Mouse (Mus musculus) hindbrain, embryonic 13.5 days (tissue): ENCODE results near the gene N4bp1. TPM values are rescaled to one million over a fixed set of nuclear protein-coding genes. Genes with fewer than 3 reads are reported as not detected.

Experiments
- ATAC-seq: fragments of 200-750 bp; cut with Nextera tagmentation; 2 replicates; pipeline ENCODE4 v1.8.0; 2017; ENCODE audit warnings: moderate TSS enrichment; ENCODE audit not compliant: low FRiP score
- H3K27ac ChIP-seq: fragments of 300-500 bp; sonication (generic); 2 replicates; pipeline ENCODE4 v1.5.1; 2015; ENCODE audit warnings: inconsistent platforms, mild to moderate bottlenecking, moderate library complexity
- H3K27me3 ChIP-seq: fragments of 300-500 bp; sonication (generic); 2 replicates; pipeline ENCODE4 v1.6.1; 2015; ENCODE audit warnings: mild to moderate bottlenecking, inconsistent platforms
- H3K36me3 ChIP-seq: fragments of 300-500 bp; sonication (generic); 2 replicates; pipeline ENCODE4 v1.6.1; 2015; ENCODE audit warnings: mild to moderate bottlenecking, inconsistent platforms
- H3K4me1 ChIP-seq: fragments of 300-500 bp; sonication (generic); replicated peaks from 2 replicates; pipeline ENCODE4 v1.6.1; 2015; ENCODE audit warnings: inconsistent platforms
- H3K4me2 ChIP-seq: fragments of 300-500 bp; sonication (generic); 2 replicates; pipeline ENCODE4 v1.6.1; 2015; ENCODE audit warnings: inconsistent platforms, mild to moderate bottlenecking, moderate library complexity
- H3K4me3 ChIP-seq: fragments of 300-500 bp; sonication (generic); 2 replicates; pipeline ENCODE4 v1.5.1; 2015; ENCODE audit warnings: mild to moderate bottlenecking, inconsistent platforms
- H3K9ac ChIP-seq: fragments of 300-500 bp; sonication (generic); 2 replicates; pipeline ENCODE4 v1.6.1; 2015; ENCODE audit warnings: mild to moderate bottlenecking, inconsistent platforms
- H3K9me3 ChIP-seq: fragments of 300-500 bp; sonication (generic); 2 replicates; pipeline ENCODE4 v1.6.1; 2016; ENCODE audit warnings: inconsistent platforms
- WGBS: fragments of 180-500 bp; shearing (Covaris S2); methylation state at CpG from one replicate; pipeline ENCODE4 v1.1.7; 2015; 5-methylcytosine and 5-hydroxymethylcytosine counted together
- polyA plus RNA-seq: library from polyadenylated mRNA; unstranded; fragments of >200 nt; fragmentation: Nextera tagmentation; extraction: Ambion mirVana; gene quantifications from 2 replicates; pipeline ENCODE4 v1.2.1, GENCODE M21; 2015

The N4bp1 gene
- polyA plus RNA-seq, 1 experiment from 2014 or later, result 10.0 TPM

- 75% methylated on average over 5 of the region's 5 CpGs for WGBS
- Histone ChIP-seq H3K9me3 (no peaks in the 10 kb centered on the region), H3K36me3 (peaks cover 57% of the 10 kb centered on the region), H3K4me2 (no peak overlapping the region), H3K27ac (no peak overlapping the region), H3K27me3 (no peaks in the 10 kb centered on the region), H3K4me1 (peaks cover 8% of the 10 kb centered on the region), H3K9ac (no peak overlapping the region), H3K4me3 (no peak overlapping the region)
- no peak for ATAC-seq
Observed at GRCm38 (mm10) chr8:86848876-86849275, 36.2 kb downstream of the N4bp1 start.

- ATAC-seq, result no peak
- H3K9me3 ChIP-seq, result no peaks in the 10 kb centered on the region
- no peaks in the 10 kb centered on the region for H3K27me3 ChIP-seq
- no peak overlapping the region for H3K9ac ChIP-seq
- no peak overlapping the region for H3K4me3 ChIP-seq
- H3K4me1 ChIP-seq, result peaks cover 6% of the 10 kb centered on the region; the same call in 1 of the 2 replicates
- no peak overlapping the region for H3K4me2 ChIP-seq
- WGBS, result 95% methylated on average over 6 of the region's 6 CpGs
- no peak overlapping the region for H3K27ac ChIP-seq
- H3K36me3 ChIP-seq, result peaks cover 61% of the 10 kb centered on the region
Observed at GRCm38 (mm10) chr8:86848401-86848800, 36.7 kb downstream of the N4bp1 start.

- Histone ChIP-seq H3K4me1 (peaks cover 3% of the 10 kb centered on the region; the same call in 1 of the 2 replicates), H3K27ac (no peak overlapping the region), H3K4me2 (no peak overlapping the region), H3K9me3 (no peaks in the 10 kb centered on the region), H3K36me3 (peaks cover 75% of the 10 kb centered on the region), H3K4me3 (no peak overlapping the region), H3K9ac (no peak overlapping the region), H3K27me3 (no peaks in the 10 kb centered on the region)
- no peak for ATAC-seq
- WGBS, result 87% methylated on average over 3 of the region's 3 CpGs
Observed at GRCm38 (mm10) chr8:86847091-86847490, 38.0 kb downstream of the N4bp1 start.

GRCm38 (mm10) chr8:86845875-86846274, 39.2 kb downstream of the N4bp1 start:
- Histone ChIP-seq H3K27ac (no peak overlapping the region), H3K9ac (no peak overlapping the region), H3K4me2 (no peak overlapping the region), H3K4me3 (no peak overlapping the region), H3K36me3 (peaks cover 79% of the 10 kb centered on the region), H3K9me3 (no peaks in the 10 kb centered on the region), H3K27me3 (no peaks in the 10 kb centered on the region), H3K4me1 (no peaks in the 10 kb centered on the region)
- 96% methylated on average over 5 of the region's 5 CpGs for WGBS
- no peak for ATAC-seq

- 95% methylated on average over 6 of the region's 6 CpGs for WGBS
- no peak for ATAC-seq
- H3K27me3 ChIP-seq, result no peaks in the 10 kb centered on the region
Observed at GRCm38 (mm10) chr8:86844856-86845255, 40.2 kb downstream of the N4bp1 start.

GRCm38 (mm10) chr8:86843896-86844295, 41.2 kb downstream of the N4bp1 start:
- H3K9me3 ChIP-seq, result no peaks in the 10 kb centered on the region
- peak; percentile 32; the same call in 1 of the 2 replicates for ATAC-seq
- no peak overlapping the region for H3K27ac ChIP-seq
- peaks cover 91% of the 10 kb centered on the region for H3K36me3 ChIP-seq
- no peak overlapping the region for H3K4me3 ChIP-seq
- no peaks in the 10 kb centered on the region for H3K4me1 ChIP-seq
- H3K9ac ChIP-seq, result no peak overlapping the region
- no peak overlapping the region for H3K4me2 ChIP-seq
- WGBS, result 62% methylated on average over 8 of the region's 8 CpGs
- H3K27me3 ChIP-seq, result no peaks in the 10 kb centered on the region

More at GRCm38 (mm10) chr8:86844856-86845255, 40.2 kb downstream of the N4bp1 start:
- no peak overlapping the region for H3K27ac ChIP-seq
- H3K36me3 ChIP-seq, result peaks cover 86% of the 10 kb centered on the region
- no peak overlapping the region for H3K4me3 ChIP-seq
- H3K9me3 ChIP-seq, result no peaks in the 10 kb centered on the region
- no peak overlapping the region for H3K9ac ChIP-seq
- H3K4me2 ChIP-seq, result no peak overlapping the region
- no peaks in the 10 kb centered on the region for H3K4me1 ChIP-seq

- Histone ChIP-seq H3K27ac (no peak overlapping the region), H3K9ac (no peak overlapping the region), H3K4me1 (no peaks in the 10 kb centered on the region), H3K9me3 (no peaks in the 10 kb centered on the region), H3K36me3 (peaks cover 79% of the 10 kb centered on the region), H3K4me3 (no peak overlapping the region), H3K27me3 (no peaks in the 10 kb centered on the region), H3K4me2 (no peak overlapping the region)
- ATAC-seq, result no peak
- 84% methylated on average over 8 of the region's 8 CpGs for WGBS
Observed at GRCm38 (mm10) chr8:86841556-86842309, 43.3 kb downstream of the N4bp1 start.

- Histone ChIP-seq H3K9me3 (no peaks in the 10 kb centered on the region), H3K27ac (no peak overlapping the region), H3K36me3 (peaks cover 65% of the 10 kb centered on the region), H3K4me1 (no peaks in the 10 kb centered on the region), H3K4me3 (no peak overlapping the region), H3K27me3 (no peaks in the 10 kb centered on the region), H3K4me2 (no peak overlapping the region), H3K9ac (no peak overlapping the region)
- no peak for ATAC-seq
- 96% methylated on average over 12 of the region's 12 CpGs for WGBS
Observed at GRCm38 (mm10) chr8:86840120-86840693, 44.9 kb downstream of the N4bp1 start.

GRCm38 (mm10) chr8:86838707-86839438, 46.2 kb downstream of the N4bp1 start:
- Histone ChIP-seq H3K9me3 (no peaks in the 10 kb centered on the region), H3K27me3 (no peaks in the 10 kb centered on the region), H3K27ac (no peak overlapping the region), H3K4me2 (no peak overlapping the region), H3K4me1 (no peaks in the 10 kb centered on the region), H3K9ac (no peak overlapping the region), H3K36me3 (peaks cover 55% of the 10 kb centered on the region), H3K4me3 (no peak overlapping the region)
- WGBS, result 98% methylated on average over 6 of the region's 6 CpGs
- no peak for ATAC-seq

GRCm38 (mm10) chr8:86837234-86837633, 47.8 kb downstream of the N4bp1 start:
- Histone ChIP-seq H3K4me1 (no peaks in the 10 kb centered on the region), H3K36me3 (peaks cover 39% of the 10 kb centered on the region), H3K9ac (no peak overlapping the region), H3K27me3 (no peaks in the 10 kb centered on the region), H3K27ac (no peak overlapping the region), H3K4me3 (no peak overlapping the region), H3K9me3 (no peaks in the 10 kb centered on the region), H3K4me2 (no peak overlapping the region)
- WGBS, result 88% methylated on average over 2 of the region's 2 CpGs
- no peak for ATAC-seq

- ATAC-seq, result no peak
- no peaks in the 10 kb centered on the region for H3K27me3 ChIP-seq
- peaks cover 25% of the 10 kb centered on the region for H3K36me3 ChIP-seq
- H3K4me3 ChIP-seq, result no peak overlapping the region
- no peak overlapping the region for H3K9ac ChIP-seq
- no peak overlapping the region for H3K4me2 ChIP-seq
- H3K4me1 ChIP-seq, result no peaks in the 10 kb centered on the region
- H3K27ac ChIP-seq, result no peak overlapping the region
- H3K9me3 ChIP-seq, result no peaks in the 10 kb centered on the region
Observed at GRCm38 (mm10) chr8:86835881-86836280, 49.2 kb downstream of the N4bp1 start.

GRCm38 (mm10) chr8:86834496-86835260, 50.4 kb downstream of the N4bp1 start:
- Histone ChIP-seq H3K4me1 (no peaks in the 10 kb centered on the region), H3K27me3 (no peaks in the 10 kb centered on the region), H3K27ac (no peak overlapping the region), H3K36me3 (peaks cover 14% of the 10 kb centered on the region), H3K9me3 (no peaks in the 10 kb centered on the region), H3K4me2 (no peak overlapping the region), H3K4me3 (no peak overlapping the region), H3K9ac (no peak overlapping the region)
- WGBS, result 87% methylated on average over 8 of the region's 8 CpGs
- no peak for ATAC-seq
